Mouse (Mus musculus) cerebellum, postnatal 10 days (tissue): ENCODE measurements around the gene Pirb.
A peak's percentile ranks its signal among the peaks of the same experiment; 100 is the strongest.

Experiments
- DNase-seq, 2 experiments: peaks; one replicate each; pipeline ENCODE4 v3.0.0; 2021; ENCODE audit warnings: mixed read lengths in 2 of 2

Gene Pirb

DNA sequence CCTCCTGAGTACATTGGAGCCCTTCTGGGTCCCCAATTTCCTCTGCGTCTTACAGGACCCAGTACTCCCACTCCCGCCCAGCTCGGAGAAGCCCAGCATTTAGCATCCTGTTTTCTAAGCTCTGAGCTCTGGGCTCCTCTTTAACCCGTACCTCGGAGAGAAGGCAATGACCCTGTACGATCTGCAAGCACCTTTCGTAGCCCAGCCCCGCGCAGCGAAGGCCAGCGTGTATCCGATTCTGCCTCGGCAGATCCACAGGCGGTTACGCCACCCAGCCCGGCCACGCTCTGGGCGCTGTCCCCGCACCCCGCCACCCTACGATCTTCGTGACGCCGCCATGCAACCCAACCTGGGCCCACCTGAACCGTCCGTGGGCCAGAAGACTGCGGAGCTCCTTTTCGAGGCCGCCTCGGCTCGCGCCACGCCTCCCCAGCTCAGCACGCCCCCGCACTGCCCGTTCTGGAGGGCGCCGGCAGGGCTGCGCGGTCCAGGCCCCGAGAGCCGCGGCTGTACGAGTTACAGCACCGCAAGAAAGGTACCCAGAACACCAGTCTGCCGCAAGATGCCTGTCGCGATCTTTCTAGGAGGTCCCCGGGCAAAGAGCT is 27.7 kb downstream of the Pirb start, which contains the start of gene Tsen34:
TSS of gene Tsen34 (plus strand) at position 482 of the 605 bp plus-strand sequence.
- DNase-seq, result no peak

DNA sequence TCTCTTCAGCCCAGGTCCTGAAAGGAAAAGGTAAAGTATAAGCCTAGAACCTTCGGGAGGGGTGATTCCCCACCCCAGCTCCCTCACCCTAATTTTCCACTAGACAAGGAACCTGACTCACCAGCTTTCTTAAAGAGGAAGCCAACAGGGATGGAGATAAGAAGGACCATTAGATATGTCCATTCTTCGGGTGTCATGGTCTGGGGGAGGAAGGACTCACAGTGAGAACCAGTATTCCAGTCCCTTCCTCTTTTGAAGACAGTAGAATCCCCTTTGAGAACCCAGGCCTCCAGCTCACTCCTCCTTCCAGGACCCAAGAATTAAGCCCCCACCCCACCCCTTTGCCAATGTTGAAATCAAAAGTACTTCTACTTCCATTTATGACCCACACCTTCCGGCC is 28.3 kb downstream of the Pirb start:
- no peak for DNase-seq

DNA sequence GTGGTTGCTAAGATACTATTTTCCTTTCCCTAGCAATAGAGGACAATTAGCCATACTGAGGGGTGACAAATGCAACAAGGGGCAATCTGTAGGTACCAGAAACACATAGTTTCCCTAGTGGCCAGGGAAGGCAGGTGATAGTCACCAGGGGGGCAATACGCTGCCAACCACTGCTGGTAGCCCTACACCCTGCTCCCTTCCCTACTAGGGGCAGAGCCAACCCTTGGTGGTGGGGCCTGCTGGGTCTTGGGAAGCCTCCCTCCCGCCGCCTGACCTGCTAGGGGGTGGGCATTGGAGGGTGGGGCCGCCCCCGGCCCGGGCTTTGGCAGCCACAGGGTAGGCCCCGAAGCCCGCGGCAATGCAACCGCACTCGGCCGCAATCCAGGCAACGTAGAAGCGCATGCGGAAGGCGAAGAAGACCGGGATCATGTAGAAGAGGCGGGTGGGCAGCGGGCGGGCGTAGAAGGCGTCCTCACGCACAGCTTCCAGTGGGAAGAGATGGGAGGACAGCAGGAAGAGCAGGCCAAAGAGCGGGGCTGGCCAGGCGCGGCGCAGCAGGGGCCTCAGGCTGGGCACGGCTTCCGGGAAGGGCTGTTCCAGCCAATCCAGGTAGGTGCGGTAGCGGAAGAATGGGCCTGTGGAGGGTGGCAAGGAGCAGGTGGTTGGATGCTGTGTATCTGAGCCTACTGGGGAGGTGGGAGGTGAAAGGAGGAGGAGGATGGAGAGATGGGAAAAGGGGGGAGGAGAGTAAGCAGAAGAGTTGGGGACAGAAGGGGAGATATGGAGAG is 34.6 kb downstream of the Pirb start:
- peak; percentile 76 to 79 for DNase-seq

DNA sequence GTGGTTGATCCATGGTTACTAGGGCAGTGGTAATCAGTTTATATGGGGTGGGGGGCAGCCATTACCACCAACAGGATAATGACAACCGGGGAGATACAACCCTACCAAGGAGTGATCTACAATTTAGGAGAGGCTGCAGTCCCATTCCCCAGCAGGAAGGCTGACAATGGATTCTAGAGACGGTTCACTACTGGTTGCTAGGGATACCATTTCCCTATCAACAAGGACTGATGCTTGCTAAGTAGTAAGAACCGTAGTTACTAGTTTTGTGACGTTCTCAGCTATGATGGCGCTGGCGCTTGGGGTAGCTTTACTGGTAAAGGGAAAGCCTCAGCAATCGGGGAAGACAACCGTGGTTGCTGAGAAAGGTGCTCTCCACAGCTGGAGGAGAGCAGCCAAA is 35.5 kb downstream of the Pirb start:
- DNase-seq, result no peak

DNA sequence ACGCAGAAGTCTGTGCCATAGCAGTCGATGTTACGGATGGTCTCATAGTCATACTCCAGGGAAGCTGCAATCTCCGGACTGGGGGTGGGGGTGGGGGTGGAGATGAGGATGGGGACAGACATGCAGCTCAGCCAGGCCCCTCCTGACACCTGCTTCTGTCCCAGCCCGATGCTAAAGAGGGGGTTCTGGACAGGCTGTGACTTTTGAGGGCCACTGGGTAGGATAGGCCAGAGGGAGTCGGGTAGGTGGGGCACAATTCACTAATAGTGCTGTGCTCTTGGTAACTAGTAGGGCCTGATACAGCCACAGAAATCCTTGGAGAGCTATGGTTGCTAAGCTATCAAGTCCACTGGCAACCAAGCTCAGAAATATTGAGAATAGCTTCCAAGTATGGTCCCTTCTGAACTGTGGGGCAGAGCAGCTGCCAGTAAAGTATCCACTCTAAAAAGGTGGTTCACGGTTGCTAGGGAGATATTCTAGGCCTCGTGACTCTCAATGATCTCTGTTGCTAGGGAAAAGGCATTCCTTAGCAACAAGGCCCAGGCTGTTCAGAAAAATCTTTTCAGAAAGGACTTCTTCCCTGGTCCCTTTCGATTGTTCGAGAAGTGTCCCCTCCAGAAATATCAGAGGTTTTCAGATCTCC is 36.2 kb downstream of the Pirb start:
- DNase-seq, result no peak

DNA sequence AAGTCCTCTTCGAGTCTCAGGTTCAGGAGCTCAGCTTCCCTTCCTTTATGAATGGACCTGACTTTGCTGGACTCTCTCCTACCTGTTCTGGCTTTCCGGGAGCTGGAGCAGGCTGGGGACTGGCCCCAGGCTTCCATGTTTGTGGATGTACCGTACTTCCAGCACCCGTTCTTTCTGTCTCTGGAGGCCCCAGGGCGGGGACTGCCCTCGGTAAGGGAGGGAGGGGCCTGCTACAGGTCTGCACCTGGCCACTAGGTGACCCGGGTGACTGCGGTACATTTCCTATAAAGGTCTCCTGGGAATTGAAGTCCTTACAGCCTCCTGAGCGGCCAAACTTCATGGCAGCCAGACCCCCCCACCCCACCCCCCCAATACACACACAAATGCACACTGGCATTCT is 42.8 kb downstream of the Pirb start, which contains the start of gene Tmc4:
TSS of gene Tmc4 (minus strand) at position 212 of the 400 bp plus-strand sequence.
- no peak for DNase-seq

DNA sequence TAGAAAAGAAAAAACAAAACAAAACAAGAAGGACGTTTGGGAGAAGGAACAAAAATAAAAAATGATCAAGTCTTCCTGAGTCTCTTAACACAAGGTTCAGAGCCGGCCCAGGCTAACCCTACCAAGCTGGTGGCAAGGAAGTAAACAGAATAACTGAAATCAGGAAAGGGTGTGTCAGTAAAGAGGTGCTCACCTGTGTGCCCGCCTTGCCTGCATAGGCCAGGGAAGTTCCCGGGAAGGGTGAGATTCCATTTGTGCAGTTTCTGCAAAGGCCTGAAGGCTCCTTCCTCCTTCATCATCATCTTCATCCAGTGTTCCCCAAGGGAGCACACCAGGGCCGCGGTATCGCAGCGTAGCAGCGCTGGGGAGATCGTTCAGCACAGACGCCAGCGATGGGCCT is 43.8 kb downstream of the Pirb start:
- DNase-seq, result no peak

DNA sequence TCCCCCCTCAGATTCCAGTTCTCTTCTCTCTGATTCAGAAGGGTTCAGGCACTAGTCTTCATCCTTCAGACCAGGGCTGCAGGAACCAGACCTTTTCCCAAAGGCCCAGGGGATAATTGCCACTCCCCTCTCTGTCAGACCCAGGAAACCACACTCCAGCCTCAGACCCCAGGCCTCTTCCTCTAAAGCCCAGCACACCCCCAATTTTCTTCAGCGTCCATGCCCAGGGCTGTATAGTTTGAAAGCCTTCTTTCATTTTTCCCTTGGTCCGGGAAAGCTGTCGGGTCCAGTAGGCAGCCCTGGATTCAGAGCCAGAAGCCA is 45.0 kb downstream of the Pirb start:
- DNase-seq, result no peak

DNA sequence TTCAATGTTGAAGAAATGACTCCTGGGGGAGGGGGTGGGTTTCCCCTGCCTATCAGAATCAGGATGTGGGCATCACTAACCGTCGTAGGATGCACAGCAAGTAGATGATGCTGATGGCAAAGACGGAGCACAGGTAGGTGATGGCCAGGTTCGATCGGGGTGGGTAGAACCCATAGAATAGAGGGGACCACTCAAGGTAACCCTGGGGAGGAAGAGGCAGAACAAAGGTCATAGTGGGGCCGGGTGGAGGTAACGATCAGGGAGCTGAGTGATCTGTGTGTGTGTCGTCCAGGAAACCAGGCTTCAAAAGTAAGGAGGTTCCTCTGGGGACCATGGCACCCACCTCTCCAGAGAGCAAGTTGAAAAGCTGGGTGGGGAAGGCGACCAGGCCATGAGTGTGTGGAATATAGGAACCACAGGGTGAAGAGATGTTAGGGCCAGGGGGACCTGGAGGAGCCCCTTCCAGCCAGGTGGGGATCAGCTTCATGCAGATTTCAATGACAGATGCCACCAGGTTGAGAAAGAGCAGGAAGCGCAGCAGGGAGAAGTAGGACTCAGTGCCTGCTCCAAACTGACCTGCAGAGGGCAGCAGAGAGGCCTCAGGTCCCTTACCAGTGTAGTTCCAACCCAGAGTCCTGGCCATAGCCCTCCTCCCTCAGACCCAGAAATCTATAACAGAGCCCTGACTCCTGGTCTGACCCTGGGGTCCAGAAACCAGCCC is 45.5 kb downstream of the Pirb start:
- peak; percentile 94 to 97 for DNase-seq

DNA sequence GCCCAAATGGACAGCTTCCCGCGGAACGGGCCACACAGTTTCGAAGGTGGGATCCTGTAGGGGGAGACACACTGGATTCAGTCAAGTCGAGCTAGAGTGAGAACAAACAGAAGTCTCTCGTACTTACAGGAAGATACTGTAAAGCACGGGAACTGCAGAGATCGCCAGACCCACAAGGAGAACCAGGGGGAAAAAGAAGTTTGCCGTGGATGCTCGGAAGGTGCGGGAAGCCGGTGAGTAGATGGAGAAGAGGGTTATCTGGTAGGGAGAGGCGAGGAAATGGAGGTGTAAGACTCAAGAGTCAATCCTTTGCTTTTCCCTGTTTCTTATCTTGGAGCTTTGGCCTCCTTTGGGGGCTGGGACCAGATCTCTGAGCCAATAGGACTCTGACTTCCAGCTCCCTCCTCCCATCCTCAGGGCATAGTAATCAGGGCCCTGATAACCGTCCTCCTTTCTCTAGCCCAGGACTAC is 53.2 kb downstream of the Pirb start:
- DNase-seq, result peak in 1 of 2 experiments; percentile 24

DNA sequence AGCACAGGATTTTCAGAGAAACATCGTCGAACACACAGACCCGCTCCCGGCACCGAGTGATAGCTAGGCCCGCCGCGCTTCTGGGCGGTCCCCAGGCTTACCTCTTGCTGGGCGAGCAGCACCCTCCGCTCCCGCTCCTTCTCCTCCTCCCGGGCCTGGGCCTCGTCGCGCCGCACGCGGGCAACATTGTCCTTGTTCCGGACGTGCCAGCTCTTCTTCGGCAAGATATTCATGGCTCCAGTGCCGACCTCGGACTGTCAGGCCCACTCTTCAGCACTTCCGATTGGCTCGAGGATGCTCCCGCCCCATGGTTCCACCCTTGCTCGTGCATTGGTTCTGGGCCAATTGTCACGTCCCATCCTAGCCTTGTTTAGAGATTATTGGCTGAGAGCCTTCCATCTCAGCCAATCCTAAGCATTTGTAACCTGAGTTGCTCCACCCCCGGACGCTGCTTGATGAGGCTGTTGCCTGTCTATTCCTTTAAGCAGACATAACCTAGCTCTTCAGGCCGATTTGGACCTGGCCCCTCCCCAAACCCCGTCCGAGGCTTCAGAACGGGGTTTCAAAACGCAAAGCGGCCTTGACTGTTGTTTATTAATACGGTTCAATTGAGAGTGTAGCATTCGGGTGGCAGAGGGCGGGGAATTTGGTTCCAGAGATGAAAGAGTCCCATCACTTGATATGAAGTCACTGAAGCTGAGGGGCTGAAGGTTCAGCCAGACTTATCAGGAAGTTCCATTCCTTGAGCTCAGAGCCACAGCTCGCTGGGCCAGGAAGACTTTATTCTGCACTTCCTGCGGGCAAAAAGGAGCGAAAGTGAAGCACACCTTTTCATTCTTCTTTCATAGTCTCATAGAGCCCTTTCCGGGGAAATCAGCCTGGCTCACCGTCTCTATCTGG is 54.7 kb downstream of the Pirb start, which contains the start of gene Leng1:
TSS of gene Leng1 (minus strand) at position 626 of the 900 bp plus-strand sequence.
- peak; percentile 98 to 99 for DNase-seq

DNA sequence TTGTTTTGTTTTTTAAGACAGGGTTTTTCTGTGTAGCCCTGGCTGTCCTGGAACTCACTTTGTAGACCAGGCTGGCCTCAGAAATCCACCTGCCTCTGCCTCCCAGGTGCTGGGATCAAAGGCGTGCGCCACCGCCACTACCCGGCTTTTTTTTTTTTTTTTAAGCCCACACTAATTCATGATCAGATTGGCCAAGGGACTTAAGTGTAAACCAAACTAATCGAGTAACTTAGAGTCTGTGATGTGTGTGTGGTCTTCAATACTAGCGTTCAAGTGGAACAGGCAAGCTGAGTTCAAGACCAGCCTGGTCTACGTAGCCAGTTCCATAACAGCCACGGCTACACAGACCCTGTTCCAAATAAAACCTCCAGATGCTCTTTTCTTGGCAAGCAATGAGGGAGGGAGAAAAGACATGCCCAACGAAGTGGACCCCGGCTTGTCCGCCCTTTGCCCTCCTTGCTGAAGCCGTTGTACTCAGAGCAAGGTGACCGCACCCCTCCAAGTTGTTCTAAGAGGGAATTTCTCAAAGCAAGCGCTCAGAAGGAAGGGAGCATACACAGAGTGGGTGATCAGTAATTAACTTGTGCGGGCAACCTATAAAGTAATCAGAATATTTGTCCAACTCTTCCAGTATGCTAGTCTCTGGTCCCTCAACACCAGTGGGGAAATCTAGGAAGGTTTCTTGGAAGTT is 55.5 kb downstream of the Pirb start:
- DNase-seq, result peak in 1 of 2 experiments; percentile 27
